Mouse (Mus musculus): ENCODE measurements around the gene Aamp. TPM values are rescaled to one million over a fixed set of nuclear protein-coding genes. Genes with fewer than 3 reads are reported as not detected.

Aamp gene
- total and polyA plus RNA-seq, 3 experiments, result 108 to 172 (median 163) TPM

GRCm38 (mm10) chr1:74250096-74250495, 34.4 kb downstream of the Aamp start:
- dilution Hi-C loops (cut with MboI; ENCODE audit: extremely low pct_ligation_motif_present, extremely low pct_unique_long_range_greater_than_20kb, low sequenced_read_pairs), result no loop called here
- H3K27me3 ChIP-seq (replicated peaks), result no peaks in the 10 kb centered on the region
- TF ChIP-seq E2F4 (IDR thresholded peaks at IDR 0.05; ENCODE audit: insufficient replicate concordance, low read depth, low read length) (no peak), EP300 (IDR thresholded peaks at IDR 0.05; ENCODE audit: low read length) (0 out of 2 replicates have a peak, but pooled peaks have one; percentile 20), IRF4 (IDR thresholded peaks at IDR 0.05; ENCODE audit: low read depth, low read length) (0 out of 2 replicates have a peak, but pooled peaks have one; percentile 28), CTCF (conservative IDR thresholded peaks at IDR 0.05 in 1 of 2, IDR thresholded peaks at IDR 0.05 in 1 of 2; ENCODE audit: low read depth in 2 of 2, low read length in 2 of 2) (no peak), USF2 (conservative IDR thresholded peaks at IDR 0.05; ENCODE audit: low read depth, low read length) (no peak), ELF1 (IDR thresholded peaks at IDR 0.05; ENCODE audit: low read depth, low read length) (no peak), MXI1 (IDR thresholded peaks at IDR 0.05; ENCODE audit: low read depth, low read length) (no peak), USF1 (IDR thresholded peaks at IDR 0.05; ENCODE audit: low read depth, low read length) (no peak), SMC3 (IDR thresholded peaks at IDR 0.05; ENCODE audit: low read depth, low read length) (no peak), ZC3H11A (IDR thresholded peaks at IDR 0.05; ENCODE audit: low read depth, low read length) (no peak), TCF12 (IDR thresholded peaks at IDR 0.05; ENCODE audit: low read depth, low read length) (0 out of 2 replicates have a peak, but pooled peaks have one; percentile 23)
- peaks cover 47% of the 10 kb centered on the region for H3K79me2 ChIP-seq (replicated peaks; ENCODE audit: control insufficient read depth, extremely low read depth, insufficient read depth, poor library complexity, severe bottlenecking)
- DNase-seq (ENCODE audit: extremely low read depth), result no peak
- H3K36me3 ChIP-seq (replicated peaks in 1 of 2; ENCODE audit: control insufficient read depth in 1 of 2, insufficient read depth in 1 of 2, low read length in 1 of 2), result peaks cover 45 to 76% of the 10 kb centered on the region in 2 experiments
- H3K4me3 ChIP-seq (replicated peaks in 1 of 3; ENCODE audit: low read depth in 2 of 3, low read length in 2 of 3, poor library complexity in 1 of 3), result no peak overlapping the region
- H3K9me3 ChIP-seq (replicated peaks; ENCODE audit: low read length), result no peaks in the 10 kb centered on the region
- peaks cover 14 to 54% of the 10 kb centered on the region in 2 experiments for H3K4me1 ChIP-seq (ENCODE audit: control insufficient read depth in 1 of 2, insufficient read depth in 2 of 2)
- H3K4me2 ChIP-seq (ENCODE audit: insufficient read depth, low read depth, poor library complexity, severe bottlenecking), result no peak overlapping the region
- H3K27ac ChIP-seq (ENCODE audit: insufficient read depth, low read depth), result peak overlapping the region; percentile 46
- H3K9ac ChIP-seq (ENCODE audit: insufficient read depth, low read depth), result no peak overlapping the region; the same call in 1 of the 2 replicates
- in situ Hi-C loops (cut with MboI; ENCODE audit: low pct_ligation_motif_present, low pct_unique_long_range_greater_than_20kb, low sequenced_read_pairs), result no loop called here

- no peak for DNase-seq (ENCODE audit: extremely low read depth)
- Histone ChIP-seq H3K36me3 (replicated peaks in 1 of 2; ENCODE audit: control insufficient read depth in 1 of 2, insufficient read depth in 1 of 2, low read length in 1 of 2) (peaks cover 41 to 70% of the 10 kb centered on the region in 2 experiments), H3K4me1 (ENCODE audit: control insufficient read depth in 1 of 2, insufficient read depth in 2 of 2) (peaks cover 15 to 60% of the 10 kb centered on the region in 2 experiments), H3K9ac (ENCODE audit: insufficient read depth, low read depth) (peak overlapping the region; percentile 72), H3K27me3 (replicated peaks) (no peaks in the 10 kb centered on the region), H3K9me3 (replicated peaks; ENCODE audit: low read length) (no peaks in the 10 kb centered on the region), H3K79me2 (replicated peaks; ENCODE audit: control insufficient read depth, extremely low read depth, insufficient read depth, poor library complexity, severe bottlenecking) (peaks cover 51% of the 10 kb centered on the region), H3K4me3 (replicated peaks in 1 of 3; ENCODE audit: low read depth in 2 of 3, low read length in 2 of 3, poor library complexity in 1 of 3) (no peak overlapping the region), H3K4me2 (ENCODE audit: insufficient read depth, low read depth, poor library complexity, severe bottlenecking) (peak overlapping the region; percentile 84), H3K27ac (ENCODE audit: insufficient read depth, low read depth) (peak overlapping the region; percentile 86)
- in situ Hi-C loops (cut with MboI; ENCODE audit: low pct_ligation_motif_present, low pct_unique_long_range_greater_than_20kb, low sequenced_read_pairs), result no loop called here
- dilution Hi-C loops (cut with MboI; ENCODE audit: extremely low pct_ligation_motif_present, extremely low pct_unique_long_range_greater_than_20kb, low sequenced_read_pairs), result no loop called here
- TF ChIP-seq MAFK (IDR thresholded peaks at IDR 0.05; ENCODE audit: insufficient replicate concordance, low read length) (no peak), JUN (IDR thresholded peaks at IDR 0.05; ENCODE audit: insufficient read depth, low read depth, low read length) (no peak), PAX5 (IDR thresholded peaks at IDR 0.05; ENCODE audit: low read length) (no peak), ZNF384 (IDR thresholded peaks at IDR 0.05; ENCODE audit: low read depth, low read length) (no peak), CHD1 (IDR thresholded peaks at IDR 0.05; ENCODE audit: low read depth, low read length) (no peak; the same call in 1 of the 2 replicates), BHLHE40 (IDR thresholded peaks at IDR 0.05; ENCODE audit: low read depth, low read length) (peak; percentile 12; the same call in 1 of the 2 replicates), NELFE (IDR thresholded peaks at IDR 0.05; ENCODE audit: low read depth, low read length) (no peak), USF1 (IDR thresholded peaks at IDR 0.05; ENCODE audit: low read depth, low read length) (no peak), ELF1 (IDR thresholded peaks at IDR 0.05; ENCODE audit: low read depth, low read length) (no peak)
Measured at GRCm38 (mm10) chr1:74249331-74249980, 35.1 kb downstream of the Aamp start.

All from CH12.LX (cell line).